Mouse (Mus musculus): ENCODE results near the gene Nos1ap. TPM values are rescaled to one million over a fixed set of nuclear protein-coding genes. Genes with fewer than 3 reads are reported as not detected.

Gene Nos1ap
- polyA plus RNA-seq, 1 experiment from 2014 or later, result 13.0 TPM

DNA sequence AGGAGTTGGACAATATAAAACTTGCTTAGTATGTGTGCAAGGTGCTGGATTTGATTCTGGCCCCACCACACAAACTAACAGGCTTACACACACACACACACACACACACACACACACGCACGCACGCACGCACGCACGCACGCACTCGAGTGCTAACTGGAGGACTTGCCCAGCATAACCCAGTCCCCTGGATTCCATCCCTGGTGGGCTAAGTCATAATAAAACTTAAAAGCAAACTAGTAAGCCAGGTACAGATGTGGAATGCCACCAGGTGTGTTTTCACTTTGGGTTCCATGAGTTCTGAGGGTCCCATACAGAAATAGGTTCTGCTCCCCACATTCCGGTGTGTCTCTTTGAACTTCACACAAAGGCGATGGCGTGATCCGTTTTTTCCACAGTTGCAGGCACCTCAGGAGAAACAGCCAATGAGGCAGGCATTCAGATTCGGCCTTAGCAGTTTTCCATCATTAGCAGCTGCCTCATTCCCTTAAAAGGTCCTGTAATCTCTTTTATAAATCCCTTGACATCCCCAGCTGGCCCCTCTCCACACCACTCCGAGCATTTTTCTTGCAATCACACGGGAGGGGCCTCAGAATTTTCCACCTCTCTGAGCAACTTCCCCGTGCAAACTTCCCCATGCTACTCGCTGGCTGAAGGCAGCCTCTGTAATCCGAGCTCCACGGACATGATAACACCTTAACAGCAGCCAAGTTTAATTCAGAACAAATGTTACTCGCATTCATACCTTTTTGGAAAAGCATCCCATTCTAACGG, 15.8 kb upstream of the Nos1ap start:
- no peak for DNase-seq
- no peak overlapping the region for H3K9ac ChIP-seq (replicated peaks; ENCODE audit: low read length)
- no peaks in the 10 kb centered on the region for H3K36me3 ChIP-seq (ENCODE audit: control insufficient read depth, insufficient read depth, low read length)
- H3K4me3 ChIP-seq (replicated peaks; ENCODE audit: low read depth, low read length), result no peak overlapping the region
- H3K9me3 ChIP-seq (ENCODE audit: control insufficient read depth, low read length), result no peaks in the 10 kb centered on the region
- 78% methylated on average over 21 of the region's 21 CpGs for WGBS
- no peaks in the 10 kb centered on the region for H3K4me1 ChIP-seq (ENCODE audit: control insufficient read depth, insufficient read depth, low read length)
- no peak for ATAC-seq (ENCODE audit: low FRiP score, low TSS enrichment)
- no peak overlapping the region for H3K4me2 ChIP-seq (ENCODE audit: low read length)
- H3K27me3 ChIP-seq (ENCODE audit: control insufficient read depth, insufficient read depth, low read length), result no peaks in the 10 kb centered on the region
- H3K27ac ChIP-seq (replicated peaks; ENCODE audit: low read depth, low read length), result no peak overlapping the region

DNA sequence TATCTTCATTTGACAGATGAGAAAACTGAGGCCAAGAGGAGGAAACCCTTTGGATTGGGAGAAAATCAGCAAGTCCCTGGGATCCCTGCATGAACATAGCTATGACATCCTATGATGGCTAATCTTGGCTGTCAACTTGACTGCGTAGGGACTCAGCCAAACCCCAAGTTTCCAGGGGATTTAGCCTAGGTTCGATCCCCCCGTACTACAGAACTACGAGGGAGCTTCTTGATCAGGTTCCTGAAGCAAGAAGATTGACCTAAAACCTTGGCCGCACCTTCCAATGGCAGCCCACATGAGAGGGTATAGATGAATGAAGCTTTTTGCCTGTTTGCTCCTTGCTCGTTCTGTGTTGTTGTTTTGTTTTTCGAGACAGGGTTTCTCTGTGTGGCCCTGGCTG, 4.9 kb upstream of the Nos1ap start:
- WGBS, result 95% methylated on average over 7 of the region's 7 CpGs

GRCm38 (mm10) chr1:170590531-170590930, 870 bp upstream of the Nos1ap start:
- 0 out of 2 replicates have a peak, but pooled peaks cover 6% of the 10 kb centered on the region for H3K27me3 ChIP-seq (ENCODE audit: control insufficient read depth, insufficient read depth, low read length)
- no peak overlapping the region for H3K27ac ChIP-seq (replicated peaks; ENCODE audit: low read depth, low read length)
- no peak overlapping the region for H3K9ac ChIP-seq (replicated peaks; ENCODE audit: low read length)
- no peak overlapping the region for H3K4me2 ChIP-seq (ENCODE audit: low read length)
- 48% methylated on average over 4 of the region's 4 CpGs for WGBS
- DNase-seq (no peak), ATAC-seq (ENCODE audit: low FRiP score, low TSS enrichment) (no peak)
- H3K4me1 ChIP-seq (ENCODE audit: control insufficient read depth, insufficient read depth, low read length), result peaks cover 11% of the 10 kb centered on the region
- no peak overlapping the region for H3K4me3 ChIP-seq (replicated peaks; ENCODE audit: low read depth, low read length)
- no peaks in the 10 kb centered on the region; the same call in 1 of the 2 replicates for H3K9me3 ChIP-seq (ENCODE audit: control insufficient read depth, low read length)
- H3K36me3 ChIP-seq (ENCODE audit: control insufficient read depth, insufficient read depth, low read length), result no peaks in the 10 kb centered on the region

More for the DNA sequence above, 4.9 kb upstream of the Nos1ap start:
- no peak for ATAC-seq (ENCODE audit: low FRiP score, low TSS enrichment)
- Histone ChIP-seq H3K27me3 (ENCODE audit: control insufficient read depth, insufficient read depth, low read length) (no peaks in the 10 kb centered on the region), H3K4me3 (replicated peaks; ENCODE audit: low read depth, low read length) (no peak overlapping the region), H3K4me2 (ENCODE audit: low read length) (no peak overlapping the region), H3K36me3 (ENCODE audit: control insufficient read depth, insufficient read depth, low read length) (no peaks in the 10 kb centered on the region), H3K4me1 (ENCODE audit: control insufficient read depth, insufficient read depth, low read length) (no peaks in the 10 kb centered on the region), H3K27ac (replicated peaks; ENCODE audit: low read depth, low read length) (no peak overlapping the region), H3K9ac (replicated peaks; ENCODE audit: low read length) (no peak overlapping the region), H3K9me3 (ENCODE audit: control insufficient read depth, low read length) (no peaks in the 10 kb centered on the region)
- no peak for DNase-seq

GRCm38 (mm10) chr1:170590041-170590360, 340 bp upstream of the Nos1ap start:
- no peak for DNase-seq
- peak overlapping the region; percentile 74; the same call in 1 of the 2 replicates for H3K27ac ChIP-seq (replicated peaks; ENCODE audit: low read depth, low read length)
- no peaks in the 10 kb centered on the region; the same call in 1 of the 2 replicates for H3K9me3 ChIP-seq (ENCODE audit: control insufficient read depth, low read length)
- 1% methylated on average over 11 of the region's 11 CpGs for WGBS
- H3K4me1 ChIP-seq (ENCODE audit: control insufficient read depth, insufficient read depth, low read length), result peaks cover 11% of the 10 kb centered on the region
- no peaks in the 10 kb centered on the region for H3K36me3 ChIP-seq (ENCODE audit: control insufficient read depth, insufficient read depth, low read length)
- peak overlapping the region; percentile 87 for H3K9ac ChIP-seq (replicated peaks; ENCODE audit: low read length)
- 0 out of 2 replicates have a peak, but pooled peaks cover 6% of the 10 kb centered on the region for H3K27me3 ChIP-seq (ENCODE audit: control insufficient read depth, insufficient read depth, low read length)
- no peak for ATAC-seq (ENCODE audit: low FRiP score, low TSS enrichment)
- H3K4me3 ChIP-seq (replicated peaks; ENCODE audit: low read depth, low read length), result peak overlapping the region; percentile 82
- peak overlapping the region; percentile 91 for H3K4me2 ChIP-seq (ENCODE audit: low read length)

- H3K4me1 ChIP-seq (ENCODE audit: control insufficient read depth, insufficient read depth, low read length), result peaks cover 11% of the 10 kb centered on the region
- peak overlapping the region; percentile 91 for H3K4me2 ChIP-seq (ENCODE audit: low read length)
- H3K9me3 ChIP-seq (ENCODE audit: control insufficient read depth, low read length), result no peaks in the 10 kb centered on the region; the same call in 1 of the 2 replicates
- WGBS, result 7% methylated on average over 8 of the region's 8 CpGs
- ATAC-seq (ENCODE audit: low FRiP score, low TSS enrichment) (no peak; the same call in 1 of the 2 replicates), DNase-seq (peak; percentile 64)
- H3K27ac ChIP-seq (replicated peaks; ENCODE audit: low read depth, low read length), result no peak overlapping the region; the same call in 1 of the 2 replicates
- H3K4me3 ChIP-seq (replicated peaks; ENCODE audit: low read depth, low read length), result peak overlapping the region; percentile 82
- 0 out of 2 replicates have a peak, but pooled peaks cover 6% of the 10 kb centered on the region for H3K27me3 ChIP-seq (ENCODE audit: control insufficient read depth, insufficient read depth, low read length)
- H3K9ac ChIP-seq (replicated peaks; ENCODE audit: low read length), result peak overlapping the region; percentile 87
- no peaks in the 10 kb centered on the region for H3K36me3 ChIP-seq (ENCODE audit: control insufficient read depth, insufficient read depth, low read length)
Observed at GRCm38 (mm10) chr1:170588879-170589218, 812 bp downstream of the Nos1ap start.

GRCm38 (mm10) chr1:170588353-170588752, 1.3 kb downstream of the Nos1ap start:
- H3K27ac ChIP-seq (replicated peaks; ENCODE audit: low read depth, low read length), result no peak overlapping the region
- H3K36me3 ChIP-seq (ENCODE audit: control insufficient read depth, insufficient read depth, low read length), result no peaks in the 10 kb centered on the region
- H3K9me3 ChIP-seq (ENCODE audit: control insufficient read depth, low read length), result no peaks in the 10 kb centered on the region; the same call in 1 of the 2 replicates
- H3K4me2 ChIP-seq (ENCODE audit: low read length), result peak overlapping the region; percentile 91
- H3K4me1 ChIP-seq (ENCODE audit: control insufficient read depth, insufficient read depth, low read length), result peaks cover 11% of the 10 kb centered on the region
- WGBS, result 45% methylated on average over 6 of the region's 6 CpGs
- H3K9ac ChIP-seq (replicated peaks; ENCODE audit: low read length), result no peak overlapping the region; the same call in 1 of the 2 replicates
- ATAC-seq (ENCODE audit: low FRiP score, low TSS enrichment), result no peak
- no peak for DNase-seq
- H3K27me3 ChIP-seq (ENCODE audit: control insufficient read depth, insufficient read depth, low read length), result 0 out of 2 replicates have a peak, but pooled peaks cover 6% of the 10 kb centered on the region
- peak overlapping the region; percentile 82 for H3K4me3 ChIP-seq (replicated peaks; ENCODE audit: low read depth, low read length)

GRCm38 (mm10) chr1:170586715-170587114, 2.9 kb downstream of the Nos1ap start:
- Histone ChIP-seq H3K4me1 (ENCODE audit: control insufficient read depth, insufficient read depth, low read length) (peaks cover 11% of the 10 kb centered on the region), H3K36me3 (ENCODE audit: control insufficient read depth, insufficient read depth, low read length) (no peaks in the 10 kb centered on the region), H3K27ac (replicated peaks; ENCODE audit: low read depth, low read length) (no peak overlapping the region), H3K9me3 (ENCODE audit: control insufficient read depth, low read length) (no peaks in the 10 kb centered on the region; the same call in 1 of the 2 replicates), H3K27me3 (ENCODE audit: control insufficient read depth, insufficient read depth, low read length) (0 out of 2 replicates have a peak, but pooled peaks cover 6% of the 10 kb centered on the region), H3K4me2 (ENCODE audit: low read length) (peak overlapping the region; percentile 91; the same call in 1 of the 2 replicates), H3K4me3 (replicated peaks; ENCODE audit: low read depth, low read length) (no peak overlapping the region), H3K9ac (replicated peaks; ENCODE audit: low read length) (no peak overlapping the region)
- ATAC-seq (ENCODE audit: low FRiP score, low TSS enrichment), result no peak
- DNase-seq, result no peak
- WGBS, result 84% methylated on average over 6 of the region's 6 CpGs

- Histone ChIP-seq H3K9me3 (ENCODE audit: control insufficient read depth, low read length) (no peaks in the 10 kb centered on the region; the same call in 1 of the 2 replicates), H3K4me3 (replicated peaks; ENCODE audit: low read depth, low read length) (no peak overlapping the region), H3K27me3 (ENCODE audit: control insufficient read depth, insufficient read depth, low read length) (0 out of 2 replicates have a peak, but pooled peaks cover 6% of the 10 kb centered on the region), H3K9ac (replicated peaks; ENCODE audit: low read length) (no peak overlapping the region), H3K36me3 (ENCODE audit: control insufficient read depth, insufficient read depth, low read length) (no peaks in the 10 kb centered on the region), H3K27ac (replicated peaks; ENCODE audit: low read depth, low read length) (no peak overlapping the region), H3K4me1 (ENCODE audit: control insufficient read depth, insufficient read depth, low read length) (peaks cover 9% of the 10 kb centered on the region), H3K4me2 (ENCODE audit: low read length) (no peak overlapping the region)
- WGBS, result 86% methylated on average over 2 of the region's 2 CpGs
- DNase-seq (no peak), ATAC-seq (ENCODE audit: low FRiP score, low TSS enrichment) (no peak)
Observed at GRCm38 (mm10) chr1:170583925-170584324, 5.7 kb downstream of the Nos1ap start.

- Histone ChIP-seq H3K4me3 (replicated peaks; ENCODE audit: low read depth, low read length) (no peak overlapping the region), H3K9me3 (ENCODE audit: control insufficient read depth, low read length) (no peaks in the 10 kb centered on the region; the same call in 1 of the 2 replicates), H3K36me3 (ENCODE audit: control insufficient read depth, insufficient read depth, low read length) (no peaks in the 10 kb centered on the region), H3K4me1 (ENCODE audit: control insufficient read depth, insufficient read depth, low read length) (no peaks in the 10 kb centered on the region), H3K27ac (replicated peaks; ENCODE audit: low read depth, low read length) (no peak overlapping the region), H3K27me3 (ENCODE audit: control insufficient read depth, insufficient read depth, low read length) (no peaks in the 10 kb centered on the region), H3K9ac (replicated peaks; ENCODE audit: low read length) (no peak overlapping the region), H3K4me2 (ENCODE audit: low read length) (no peak overlapping the region)
- ATAC-seq (ENCODE audit: low FRiP score, low TSS enrichment) (no peak), DNase-seq (no peak)
- WGBS, result 85% methylated on average over 5 of the region's 5 CpGs
Observed at GRCm38 (mm10) chr1:170582341-170582740, 7.3 kb downstream of the Nos1ap start.
